13 mouse cellular contexts compared by ENCODE assay signal in genomic region chr4:22803665-22804064, GRCm38 (mm10).
"Had no signal": no experiment of that assay in that cellular context is flagged by ENCODE, and none has a peak within 500 bp of the region (broad histone marks: within the 10 kb centered on the region; RNA-seq: fewer than 3 reads in every experiment).

No protein-coding gene starts in this region.

- H3K36me3 ChIP-seq: kidney, embryonic 15.5 days; limb, embryonic 10.5 days; liver, embryonic 15.5 days; neural tube, embryonic 13.5 days had no signal

- H3K4me2 ChIP-seq: kidney, embryonic 15.5 days; liver, embryonic 11.5 days; liver, embryonic 15.5 days; neural tube, embryonic 13.5 days had no signal

- H3K9me3 ChIP-seq: kidney, embryonic 15.5 days; limb, embryonic 10.5 days; liver, embryonic 15.5 days; neural tube, embryonic 13.5 days had no signal

- DNase-seq: kidney, postnatal 14 days; lung, adult 2 months; lung, postnatal 36 days; midbrain, embryonic 14.5 days; right cerebral cortex, adult 18-20 months; right cerebral cortex, postnatal 25 days; thymus, postnatal 36 days had no signal

- ATAC-seq: lung, postnatal 0 days had no signal

- H3K4me1 ChIP-seq: kidney, embryonic 15.5 days; limb, embryonic 10.5 days; liver, embryonic 15.5 days; neural tube, embryonic 13.5 days had no signal

- H3K27ac ChIP-seq: kidney, embryonic 15.5 days; limb, embryonic 10.5 days; liver, embryonic 15.5 days; neural tube, embryonic 13.5 days had no signal

- H3K9ac ChIP-seq: kidney, embryonic 15.5 days; liver, embryonic 15.5 days; neural tube, embryonic 13.5 days had no signal

- H3K27me3 ChIP-seq: kidney, embryonic 15.5 days; liver, embryonic 15.5 days; neural tube, embryonic 13.5 days had no signal

- H3K4me3 ChIP-seq: kidney, embryonic 15.5 days; limb, embryonic 10.5 days; liver, embryonic 15.5 days; neural tube, embryonic 13.5 days had no signal
